Mouse (Mus musculus): ENCODE data around the gene Smarcad1. TPM values are rescaled to one million over a fixed set of nuclear protein-coding genes. Genes with fewer than 3 reads are reported as not detected.
"Not testable (repeated sequence)": the region's sequence is repeated elsewhere in the genome, so short reads cannot be mapped to it uniquely, and the experiment has no call there.

The Smarcad1 gene
- polyA plus RNA-seq, 1 experiment from 2014 or later = 79.2 TPM

DNA sequence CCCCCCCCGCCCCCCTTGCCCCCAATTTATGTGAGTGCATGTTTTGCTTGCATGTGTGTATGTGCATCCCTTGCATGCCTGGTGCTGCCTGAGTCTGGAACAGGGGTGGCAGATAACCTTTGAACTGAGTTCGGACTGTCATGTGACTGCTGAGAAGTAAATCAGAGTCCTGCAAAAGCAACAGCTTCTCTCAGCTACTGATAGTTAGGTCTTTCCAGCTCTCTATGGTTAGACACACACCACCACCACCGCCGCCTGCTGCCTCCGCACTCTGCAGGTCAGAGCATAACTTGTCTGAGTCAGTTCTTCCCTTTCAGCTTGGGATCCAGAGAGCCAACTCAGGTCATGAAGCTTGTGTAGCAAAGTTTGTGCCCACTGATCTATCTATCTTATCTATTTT, 14.2 kb downstream of the Smarcad1 start:
- Histone ChIP-seq H3K4me2 (replicated peaks) (no peak overlapping the region), H3K36me3 (replicated peaks; ENCODE audit: control insufficient read depth, insufficient read depth) (peaks cover 90% of the 10 kb centered on the region), H3K27me3 (ENCODE audit: control insufficient read depth, insufficient read depth, low read length) (no peaks in the 10 kb centered on the region), H3K9me3 (ENCODE audit: control insufficient read depth, low read length) (no peaks in the 10 kb centered on the region), H3K9ac (no peak overlapping the region), H3K27ac (no peak overlapping the region), H3K4me3 (replicated peaks; ENCODE audit: low read length) (no peak overlapping the region), H3K4me1 (replicated peaks; ENCODE audit: control insufficient read depth, insufficient read depth, low read length) (no peaks in the 10 kb centered on the region)
- DNase-seq (ENCODE audit: low spot score) (no peak), ATAC-seq (ENCODE audit: low FRiP score) (no peak)
- WGBS = 95% methylated on average over 5 of the region's 5 CpGs

DNA sequence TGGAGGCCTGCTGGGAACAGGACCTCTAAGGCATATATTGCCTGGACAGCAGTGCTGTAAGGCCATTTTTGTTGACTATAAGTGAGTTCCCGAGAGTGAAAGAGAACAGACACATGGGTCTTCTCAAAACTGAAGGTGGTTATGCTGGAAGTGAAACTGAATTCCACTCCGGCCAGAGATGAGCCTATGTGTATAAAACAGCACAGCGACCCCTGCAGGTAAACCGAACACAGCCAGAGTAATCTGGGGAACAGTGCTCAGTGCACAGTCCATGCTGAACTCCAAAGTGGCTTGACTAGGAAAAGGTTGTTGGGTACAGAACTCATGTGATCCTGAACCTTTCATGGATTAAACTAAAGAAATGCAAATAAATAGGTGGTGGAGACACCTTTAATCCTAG, 14.8 kb downstream of the Smarcad1 start:
- not testable (repeated sequence) for H3K4me1 ChIP-seq (replicated peaks; ENCODE audit: control insufficient read depth, insufficient read depth, low read length); H3K9me3 ChIP-seq (ENCODE audit: control insufficient read depth, low read length); DNase-seq (ENCODE audit: low spot score); H3K9ac ChIP-seq; H3K4me2 ChIP-seq (replicated peaks); H3K27me3 ChIP-seq (ENCODE audit: control insufficient read depth, insufficient read depth, low read length); H3K4me3 ChIP-seq (replicated peaks; ENCODE audit: low read length); H3K27ac ChIP-seq; ATAC-seq (ENCODE audit: low FRiP score)
- H3K36me3 ChIP-seq (replicated peaks; ENCODE audit: control insufficient read depth, insufficient read depth) = peaks cover 91% of the 10 kb centered on the region
- WGBS = 85% methylated on average over 4 of the region's 4 CpGs

DNA sequence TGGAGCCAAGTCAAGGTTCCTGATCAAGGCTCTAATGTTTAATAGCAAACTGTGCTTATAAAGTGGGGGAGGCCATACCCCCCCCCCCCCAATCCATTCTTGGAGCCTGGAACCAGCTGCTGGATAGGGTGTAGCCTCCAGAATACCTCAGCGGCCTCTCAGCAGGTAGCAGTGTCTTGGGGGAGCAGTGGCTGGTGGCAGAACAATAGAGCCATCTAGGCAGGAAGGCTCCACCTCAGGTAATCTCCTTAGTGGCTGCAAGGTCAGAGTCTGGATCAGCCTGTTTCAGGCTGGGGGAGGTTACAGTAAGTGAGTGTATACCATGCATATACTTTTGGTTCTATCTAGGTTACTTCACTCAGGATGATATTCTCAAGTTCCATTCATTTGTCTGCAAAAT, 18.7 kb downstream of the Smarcad1 start:
- H3K4me1 ChIP-seq (replicated peaks; ENCODE audit: control insufficient read depth, insufficient read depth, low read length) = no peaks in the 10 kb centered on the region
- H3K27ac ChIP-seq = no peak overlapping the region
- H3K9me3 ChIP-seq (ENCODE audit: control insufficient read depth, low read length) = no peaks in the 10 kb centered on the region
- H3K27me3 ChIP-seq (ENCODE audit: control insufficient read depth, insufficient read depth, low read length) = no peaks in the 10 kb centered on the region
- no peak overlapping the region for H3K9ac ChIP-seq
- no peak overlapping the region for H3K4me3 ChIP-seq (replicated peaks; ENCODE audit: low read length)
- peaks cover 84% of the 10 kb centered on the region for H3K36me3 ChIP-seq (replicated peaks; ENCODE audit: control insufficient read depth, insufficient read depth)
- WGBS = 88% methylated on average over 1 of the region's 1 CpGs
- H3K4me2 ChIP-seq (replicated peaks) = no peak overlapping the region
- no peak for ATAC-seq (ENCODE audit: low FRiP score)
- DNase-seq (ENCODE audit: low spot score) = no peak

DNA sequence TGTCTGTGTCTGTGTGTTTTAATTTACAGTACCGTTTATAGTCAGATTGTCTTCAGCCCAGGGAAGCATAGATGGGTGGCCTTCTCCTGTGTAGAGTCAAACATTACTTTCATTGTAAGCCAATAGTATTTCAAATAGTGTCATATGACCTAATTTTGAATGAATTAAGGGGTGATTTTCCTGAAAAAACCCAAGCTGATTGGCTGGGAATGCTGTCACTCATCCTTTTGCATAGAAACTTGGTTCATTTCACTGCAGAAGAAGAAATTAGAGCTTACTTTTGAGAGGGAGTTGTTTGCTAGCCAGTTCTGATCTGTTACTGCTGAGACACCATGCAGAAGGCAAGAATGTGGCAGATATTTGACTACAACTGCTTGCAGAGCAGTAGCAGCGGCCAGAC, 32.8 kb downstream of the Smarcad1 start:
- Histone ChIP-seq H3K4me3 (replicated peaks; ENCODE audit: low read length) (no peak overlapping the region), H3K36me3 (replicated peaks; ENCODE audit: control insufficient read depth, insufficient read depth) (peaks cover 78% of the 10 kb centered on the region), H3K9ac (no peak overlapping the region), H3K9me3 (ENCODE audit: control insufficient read depth, low read length) (no peaks in the 10 kb centered on the region), H3K4me2 (replicated peaks) (no peak overlapping the region), H3K27ac (no peak overlapping the region), H3K4me1 (replicated peaks; ENCODE audit: control insufficient read depth, insufficient read depth, low read length) (no peaks in the 10 kb centered on the region), H3K27me3 (ENCODE audit: control insufficient read depth, insufficient read depth, low read length) (no peaks in the 10 kb centered on the region)
- ATAC-seq (ENCODE audit: low FRiP score) (no peak), DNase-seq (ENCODE audit: low spot score) (no peak)
- WGBS = 86% methylated on average over 2 of the region's 2 CpGs

DNA sequence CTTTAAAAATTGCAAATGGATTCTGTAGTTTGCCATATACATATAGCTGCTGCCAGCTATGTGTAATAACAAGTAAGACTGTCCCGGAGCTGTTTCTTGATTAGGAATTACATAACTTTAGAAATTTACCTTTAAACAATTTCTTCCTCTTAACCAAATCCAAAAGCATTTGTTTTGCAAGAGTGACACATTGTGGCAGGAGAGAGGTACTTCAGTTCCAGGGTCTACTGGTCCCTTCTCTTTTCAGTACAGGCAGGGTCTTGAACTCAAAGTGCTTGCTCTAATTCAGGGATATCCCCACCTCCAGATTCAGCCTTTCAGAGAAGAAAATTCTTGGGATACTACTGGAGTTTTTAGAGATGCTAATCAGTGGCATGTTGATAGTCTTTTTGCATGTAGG, 36.8 kb downstream of the Smarcad1 start:
- H3K4me3 ChIP-seq (replicated peaks; ENCODE audit: low read length) = no peak overlapping the region
- H3K4me2 ChIP-seq (replicated peaks) = no peak overlapping the region
- H3K27ac ChIP-seq = no peak overlapping the region
- peaks cover 69% of the 10 kb centered on the region for H3K36me3 ChIP-seq (replicated peaks; ENCODE audit: control insufficient read depth, insufficient read depth)
- 98% methylated on average over 1 of the region's 1 CpGs for WGBS
- H3K4me1 ChIP-seq (replicated peaks; ENCODE audit: control insufficient read depth, insufficient read depth, low read length) = no peaks in the 10 kb centered on the region
- H3K9me3 ChIP-seq (ENCODE audit: control insufficient read depth, low read length) = no peaks in the 10 kb centered on the region
- no peak overlapping the region for H3K9ac ChIP-seq
- H3K27me3 ChIP-seq (ENCODE audit: control insufficient read depth, insufficient read depth, low read length) = no peaks in the 10 kb centered on the region
- peak; percentile 56 for DNase-seq (ENCODE audit: low spot score)
- no peak for ATAC-seq (ENCODE audit: low FRiP score)

DNA sequence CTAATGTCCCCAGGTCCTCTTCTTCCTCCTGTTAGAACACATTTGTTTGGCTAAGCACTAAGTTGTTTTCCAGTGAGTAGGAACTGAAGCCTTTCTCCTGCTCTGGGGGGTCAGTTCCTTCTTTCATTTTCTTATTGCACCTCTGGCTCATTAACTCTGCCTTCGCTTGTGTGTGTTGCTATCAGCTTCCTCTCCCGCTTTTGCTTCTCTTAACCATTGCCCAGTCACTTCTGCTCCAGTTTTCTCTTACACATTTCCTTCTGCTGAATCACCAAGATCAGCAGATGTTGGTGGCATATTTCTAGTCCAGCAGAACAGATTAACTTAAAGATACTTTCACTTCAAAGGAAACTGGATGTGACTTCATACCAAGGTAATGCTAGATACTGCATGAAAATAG, 72.5 kb downstream of the Smarcad1 start:
- Histone ChIP-seq H3K36me3 (replicated peaks; ENCODE audit: control insufficient read depth, insufficient read depth) (peaks cover 86% of the 10 kb centered on the region), H3K9ac (no peak overlapping the region), H3K27ac (no peak overlapping the region), H3K4me3 (replicated peaks; ENCODE audit: low read length) (no peak overlapping the region), H3K4me2 (replicated peaks) (no peak overlapping the region), H3K27me3 (ENCODE audit: control insufficient read depth, insufficient read depth, low read length) (no peaks in the 10 kb centered on the region), H3K9me3 (ENCODE audit: control insufficient read depth, low read length) (no peaks in the 10 kb centered on the region), H3K4me1 (replicated peaks; ENCODE audit: control insufficient read depth, insufficient read depth, low read length) (no peaks in the 10 kb centered on the region)
- ATAC-seq (ENCODE audit: low FRiP score) = no peak
- 94% methylated on average over 2 of the region's 2 CpGs for WGBS
- DNase-seq (ENCODE audit: low spot score) = no peak

DNA sequence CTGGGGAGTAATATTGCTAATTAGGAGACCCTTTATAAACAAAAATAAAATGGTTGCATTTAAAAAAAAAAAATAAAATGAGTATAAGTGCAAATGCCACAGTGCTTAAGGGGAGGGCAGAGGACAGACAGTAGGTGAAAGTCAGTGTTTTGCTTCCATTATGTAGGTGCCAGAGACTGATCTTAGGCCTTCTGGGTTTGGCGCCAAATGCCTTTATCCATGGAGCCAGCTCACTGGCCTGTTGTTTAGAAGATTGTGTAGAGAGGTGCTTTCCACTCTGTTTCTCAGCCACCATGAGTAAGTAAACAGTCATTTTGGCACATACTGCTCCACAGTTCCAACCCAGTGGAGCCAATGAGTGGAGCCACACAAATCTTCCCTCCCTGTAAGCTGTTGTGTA, 75.2 kb downstream of the Smarcad1 start:
- Histone ChIP-seq H3K4me1 (replicated peaks; ENCODE audit: control insufficient read depth, insufficient read depth, low read length) (no peaks in the 10 kb centered on the region), H3K4me2 (replicated peaks) (no peak overlapping the region), H3K27ac (no peak overlapping the region), H3K9ac (no peak overlapping the region), H3K9me3 (ENCODE audit: control insufficient read depth, low read length) (no peaks in the 10 kb centered on the region), H3K27me3 (ENCODE audit: control insufficient read depth, insufficient read depth, low read length) (no peaks in the 10 kb centered on the region), H3K36me3 (replicated peaks; ENCODE audit: control insufficient read depth, insufficient read depth) (peaks cover 64% of the 10 kb centered on the region), H3K4me3 (replicated peaks; ENCODE audit: low read length) (no peak overlapping the region)
- DNase-seq (ENCODE audit: low spot score) (no peak), ATAC-seq (ENCODE audit: low FRiP score) (peak; percentile 42; the same call in 1 of the 2 replicates)
- 96% methylated on average over 1 of the region's 1 CpGs for WGBS

DNA sequence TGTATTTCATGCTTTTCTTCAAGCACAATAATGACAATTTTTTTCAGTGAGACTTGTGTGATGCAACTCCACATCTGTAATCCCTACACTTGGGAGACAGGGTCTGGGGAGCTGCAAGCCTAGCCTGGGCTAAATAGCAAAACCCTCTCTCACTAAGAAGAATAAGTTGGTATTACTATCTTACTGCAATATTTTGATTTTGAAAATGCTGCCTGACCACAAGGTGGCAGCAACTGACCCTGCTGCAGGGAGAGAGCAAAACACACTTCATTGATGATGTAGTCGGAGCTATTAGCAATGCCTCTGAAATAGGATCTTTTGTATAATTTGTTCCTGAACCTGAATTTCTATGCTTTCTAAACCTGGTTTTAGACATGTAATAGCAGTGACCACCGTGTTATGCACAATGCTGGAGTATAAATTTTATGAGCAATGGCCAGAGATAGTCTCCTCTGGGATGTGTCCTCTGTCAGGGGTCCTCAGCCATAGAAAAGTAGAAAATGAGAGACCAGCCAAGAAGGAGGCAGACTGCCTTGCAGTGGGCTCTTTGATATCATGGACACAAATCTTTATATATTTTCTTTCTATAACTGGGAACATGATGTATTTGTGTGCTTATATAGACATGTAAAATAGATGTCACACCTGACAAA, 83.8 kb downstream of the Smarcad1 start:
- H3K27ac ChIP-seq = no peak overlapping the region
- no peak overlapping the region for H3K4me3 ChIP-seq (replicated peaks; ENCODE audit: low read length)
- no peaks in the 10 kb centered on the region for H3K4me1 ChIP-seq (replicated peaks; ENCODE audit: control insufficient read depth, insufficient read depth, low read length)
- 0 out of 2 replicates have a peak, but pooled peaks cover 4% of the 10 kb centered on the region for H3K36me3 ChIP-seq (replicated peaks; ENCODE audit: control insufficient read depth, insufficient read depth)
- no peaks in the 10 kb centered on the region for H3K9me3 ChIP-seq (ENCODE audit: control insufficient read depth, low read length)
- 15% methylated on average over 2 of the region's 2 CpGs for WGBS
- DNase-seq (ENCODE audit: low spot score) (peak; percentile 78), ATAC-seq (ENCODE audit: low FRiP score) (peak; percentile 42; the same call in 1 of the 2 replicates)
- H3K9ac ChIP-seq = no peak overlapping the region
- no peaks in the 10 kb centered on the region for H3K27me3 ChIP-seq (ENCODE audit: control insufficient read depth, insufficient read depth, low read length)
- H3K4me2 ChIP-seq (replicated peaks) = no peak overlapping the region

DNA sequence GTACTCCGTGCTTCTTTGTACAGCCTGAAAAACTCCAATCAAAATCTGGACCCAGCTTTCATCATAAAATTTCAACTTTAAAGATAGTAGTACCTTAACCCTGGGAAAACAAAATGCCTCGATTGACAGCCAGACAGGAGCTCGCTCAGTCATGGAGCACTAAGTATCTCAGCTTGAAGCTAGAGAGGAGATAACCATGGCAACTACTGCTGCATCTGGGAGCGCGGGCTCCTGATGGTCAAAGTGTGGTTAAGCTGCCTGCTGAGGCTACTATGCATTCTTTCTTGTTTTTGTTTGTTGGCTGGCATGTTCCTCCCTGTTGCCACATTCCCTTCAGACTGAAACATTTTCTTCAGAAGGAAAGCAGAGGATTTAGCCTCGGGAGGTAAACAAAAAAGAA, 90.0 kb downstream of the Smarcad1 start:
- ATAC-seq (ENCODE audit: low FRiP score) = peak; percentile 54; the same call in 1 of the 2 replicates
- Histone ChIP-seq H3K27ac (no peak overlapping the region), H3K9ac (no peak overlapping the region), H3K4me2 (replicated peaks) (no peak overlapping the region), H3K36me3 (replicated peaks; ENCODE audit: control insufficient read depth, insufficient read depth) (no peaks in the 10 kb centered on the region), H3K4me3 (replicated peaks; ENCODE audit: low read length) (no peak overlapping the region), H3K27me3 (ENCODE audit: control insufficient read depth, insufficient read depth, low read length) (no peaks in the 10 kb centered on the region), H3K4me1 (replicated peaks; ENCODE audit: control insufficient read depth, insufficient read depth, low read length) (no peaks in the 10 kb centered on the region), H3K9me3 (ENCODE audit: control insufficient read depth, low read length) (no peaks in the 10 kb centered on the region)
- peak; percentile 29 for DNase-seq (ENCODE audit: low spot score)
- WGBS = 30% methylated on average over 6 of the region's 6 CpGs

DNA sequence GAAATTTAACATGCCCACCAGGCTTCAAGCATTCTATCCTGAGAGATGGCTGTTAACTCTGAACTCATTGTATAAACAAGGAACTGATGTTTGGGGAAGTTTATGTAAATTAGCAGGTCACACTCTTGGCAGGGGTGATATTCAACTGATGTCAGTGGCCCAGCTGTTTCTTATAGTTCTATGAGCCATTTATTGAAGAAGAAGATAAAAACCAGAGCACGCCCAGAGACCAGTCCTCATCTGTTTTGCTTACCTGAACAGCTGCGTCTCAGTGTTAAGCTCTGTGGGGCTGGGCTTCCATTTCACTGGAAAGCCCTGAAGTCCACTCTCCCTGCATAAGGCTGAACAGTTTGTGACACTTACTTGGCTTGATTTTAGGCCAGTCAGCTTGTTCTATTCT, 95.4 kb downstream of the Smarcad1 start:
- no peaks in the 10 kb centered on the region for H3K9me3 ChIP-seq (ENCODE audit: control insufficient read depth, low read length)
- H3K4me2 ChIP-seq (replicated peaks) = no peak overlapping the region
- WGBS = 27% methylated on average over 2 of the region's 2 CpGs
- no peaks in the 10 kb centered on the region for H3K27me3 ChIP-seq (ENCODE audit: control insufficient read depth, insufficient read depth, low read length)
- no peaks in the 10 kb centered on the region for H3K4me1 ChIP-seq (replicated peaks; ENCODE audit: control insufficient read depth, insufficient read depth, low read length)
- H3K9ac ChIP-seq = no peak overlapping the region
- no peak overlapping the region for H3K4me3 ChIP-seq (replicated peaks; ENCODE audit: low read length)
- no peaks in the 10 kb centered on the region for H3K36me3 ChIP-seq (replicated peaks; ENCODE audit: control insufficient read depth, insufficient read depth)
- ATAC-seq (ENCODE audit: low FRiP score) = no peak
- DNase-seq (ENCODE audit: low spot score) = peak; percentile 40
- peak overlapping the region; percentile 67; the same call in 1 of the 2 replicates for H3K27ac ChIP-seq

All from hindbrain, embryonic 14.5 days (tissue).